Mouse (Mus musculus): ENCODE results near the gene AL607142.1. TPM values are rescaled to one million over a fixed set of nuclear protein-coding genes. Genes with fewer than 3 reads are reported as not detected.

AL607142.1 gene
- polyA plus RNA-seq, 1 experiment: not detected

DNA sequence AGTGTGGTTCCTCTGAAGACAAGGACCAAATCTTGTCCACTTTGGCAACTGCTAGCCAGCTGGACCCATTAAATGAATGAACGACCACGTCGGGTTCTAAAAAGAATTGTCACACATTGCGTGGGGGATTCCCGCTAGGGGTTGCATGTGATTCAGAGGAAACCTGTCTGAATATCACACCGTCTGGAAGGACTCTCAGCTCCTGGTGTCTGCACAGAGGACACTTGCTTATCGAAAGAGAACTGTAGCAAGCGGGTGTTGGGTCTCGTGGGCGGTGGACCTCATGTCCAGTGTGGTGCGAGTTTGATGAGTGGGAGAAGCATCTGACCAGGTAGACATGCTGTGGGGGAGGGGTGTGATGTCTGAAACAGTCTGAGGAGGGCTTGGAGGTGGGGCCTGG is 2.0 kb upstream of the AL607142.1 start:
- no peak overlapping the region for H3K4me3 ChIP-seq (ENCODE audit: insufficient read depth, low read depth, low read length)
- peaks cover 42% of the 10 kb centered on the region for H3K4me1 ChIP-seq (ENCODE audit: control insufficient read depth, insufficient read depth, low read length)
- no peak overlapping the region for H3K27ac ChIP-seq (ENCODE audit: insufficient read depth, low read depth, low read length)
- no peak for TF ChIP-seq CTCF (IDR thresholded peaks at IDR 0.05; ENCODE audit: insufficient read depth, low read depth, low read length)
- TF ChIP-seq POLR2A (IDR thresholded peaks at IDR 0.05; ENCODE audit: insufficient read depth, low read depth, low read length): no peak
- WGBS: 85% methylated on average over 11 of the region's 11 CpGs

GRCm38 (mm10) chr4:120063353-120064124 is 1.3 kb upstream of the AL607142.1 start:
- H3K27ac ChIP-seq (ENCODE audit: insufficient read depth, low read depth, low read length): peak overlapping the region; percentile 5; the same call in 1 of the 2 replicates

GRCm38 (mm10) chr4:120066841-120067591 is 2.2 kb downstream of the AL607142.1 start:
- peaks cover 54% of the 10 kb centered on the region for H3K4me1 ChIP-seq (ENCODE audit: control insufficient read depth, insufficient read depth, low read length)
- 48% methylated on average over 9 of the region's 9 CpGs for WGBS

More at GRCm38 (mm10) chr4:120063353-120064124, 1.3 kb upstream of the AL607142.1 start:
- Histone ChIP-seq H3K4me1 (ENCODE audit: control insufficient read depth, insufficient read depth, low read length) (peaks cover 45% of the 10 kb centered on the region), H3K4me3 (ENCODE audit: insufficient read depth, low read depth, low read length) (no peak overlapping the region)
- no peak for TF ChIP-seq POLR2A (IDR thresholded peaks at IDR 0.05; ENCODE audit: insufficient read depth, low read depth, low read length)
- no peak for TF ChIP-seq CTCF (IDR thresholded peaks at IDR 0.05; ENCODE audit: insufficient read depth, low read depth, low read length)
- 66% methylated on average over 20 of the region's 20 CpGs for WGBS

GRCm38 (mm10) chr4:120067592-120068235 is 2.9 kb downstream of the AL607142.1 start:
- H3K4me1 ChIP-seq (ENCODE audit: control insufficient read depth, insufficient read depth, low read length): peaks cover 52% of the 10 kb centered on the region
- H3K27ac ChIP-seq (ENCODE audit: insufficient read depth, low read depth, low read length): no peak overlapping the region
- WGBS: 89% methylated on average over 8 of the region's 8 CpGs
- no peak overlapping the region for H3K4me3 ChIP-seq (ENCODE audit: insufficient read depth, low read depth, low read length)
- TF ChIP-seq CTCF (IDR thresholded peaks at IDR 0.05; ENCODE audit: insufficient read depth, low read depth, low read length) (no peak), POLR2A (IDR thresholded peaks at IDR 0.05; ENCODE audit: insufficient read depth, low read depth, low read length) (no peak)

More at GRCm38 (mm10) chr4:120066841-120067591, 2.2 kb downstream of the AL607142.1 start:
- no peak for TF ChIP-seq POLR2A (IDR thresholded peaks at IDR 0.05; ENCODE audit: insufficient read depth, low read depth, low read length)
- no peak for TF ChIP-seq CTCF (IDR thresholded peaks at IDR 0.05; ENCODE audit: insufficient read depth, low read depth, low read length)
- peak overlapping the region; percentile 59; the same call in 1 of the 2 replicates for H3K27ac ChIP-seq (ENCODE audit: insufficient read depth, low read depth, low read length)
- no peak overlapping the region for H3K4me3 ChIP-seq (ENCODE audit: insufficient read depth, low read depth, low read length)

DNA sequence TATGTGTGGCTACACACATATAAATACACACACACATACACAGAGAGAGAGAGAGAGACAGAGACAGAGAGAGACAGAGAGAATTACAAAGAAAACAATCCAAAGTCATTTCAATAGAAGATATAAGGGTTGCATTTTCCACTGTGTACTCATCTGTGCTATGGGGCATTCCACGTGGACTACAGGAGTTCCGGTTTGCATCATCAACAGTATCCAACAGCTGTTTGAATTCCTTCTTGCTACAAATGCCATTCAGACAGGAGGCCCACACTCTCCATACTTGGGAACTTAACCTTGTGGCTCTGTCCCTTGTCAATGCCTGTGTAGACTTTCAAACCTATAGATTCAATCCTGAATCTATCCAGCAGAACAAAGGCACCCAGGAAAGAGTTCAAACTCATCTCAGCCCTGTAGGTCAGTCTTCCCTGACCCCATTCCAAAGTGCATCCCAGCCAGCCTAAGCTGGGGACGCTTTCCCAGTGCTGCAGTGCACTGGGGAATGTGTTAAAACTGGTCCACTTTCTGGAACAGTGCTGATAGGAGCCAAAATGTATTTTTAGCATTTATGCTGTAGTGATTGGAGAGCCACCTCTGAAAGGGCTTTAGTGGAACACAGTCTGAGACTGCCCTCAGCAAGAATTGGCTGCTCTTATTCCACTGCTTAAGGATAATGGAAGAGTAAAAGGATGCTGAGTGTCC is 4.2 kb downstream of the AL607142.1 start:
- 74% methylated on average over 3 of the region's 3 CpGs for WGBS
- H3K27ac ChIP-seq (ENCODE audit: insufficient read depth, low read depth, low read length): no peak overlapping the region
- peaks cover 45% of the 10 kb centered on the region for H3K4me1 ChIP-seq (ENCODE audit: control insufficient read depth, insufficient read depth, low read length)
- TF ChIP-seq POLR2A (IDR thresholded peaks at IDR 0.05; ENCODE audit: insufficient read depth, low read depth, low read length) (no peak), CTCF (IDR thresholded peaks at IDR 0.05; ENCODE audit: insufficient read depth, low read depth, low read length) (no peak)
- H3K4me3 ChIP-seq (ENCODE audit: insufficient read depth, low read depth, low read length): no peak overlapping the region

DNA sequence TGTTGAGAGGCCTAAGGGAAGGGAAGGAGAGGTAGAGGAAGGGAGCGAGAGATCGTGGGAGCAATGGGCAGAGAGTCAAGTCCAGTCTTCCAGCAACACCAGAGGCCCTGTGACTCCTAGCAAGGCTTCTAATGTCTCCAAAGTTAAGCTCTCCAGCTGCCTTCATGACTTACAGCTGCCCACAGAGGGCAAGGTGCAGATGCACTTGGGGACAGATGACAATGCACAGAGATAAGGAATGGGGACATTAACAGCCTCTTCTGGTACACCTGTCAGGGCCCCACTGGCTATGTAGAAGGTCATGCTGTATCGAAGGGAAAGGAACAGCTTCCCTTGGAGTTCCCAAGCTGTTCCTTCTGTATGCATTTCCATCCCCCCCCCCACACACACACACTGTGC is 4.8 kb downstream of the AL607142.1 start:
- WGBS: 87% methylated on average over 3 of the region's 3 CpGs
- Histone ChIP-seq H3K4me3 (ENCODE audit: insufficient read depth, low read depth, low read length) (no peak overlapping the region), H3K27ac (ENCODE audit: insufficient read depth, low read depth, low read length) (no peak overlapping the region), H3K4me1 (ENCODE audit: control insufficient read depth, insufficient read depth, low read length) (peaks cover 48% of the 10 kb centered on the region)
- no peak for TF ChIP-seq CTCF (IDR thresholded peaks at IDR 0.05; ENCODE audit: insufficient read depth, low read depth, low read length)
- no peak for TF ChIP-seq POLR2A (IDR thresholded peaks at IDR 0.05; ENCODE audit: insufficient read depth, low read depth, low read length)

- Histone ChIP-seq H3K4me3 (ENCODE audit: insufficient read depth, low read depth, low read length) (no peak overlapping the region), H3K27ac (ENCODE audit: insufficient read depth, low read depth, low read length) (no peak overlapping the region), H3K4me1 (ENCODE audit: control insufficient read depth, insufficient read depth, low read length) (peaks cover 43% of the 10 kb centered on the region)
- 87% methylated on average over 3 of the region's 3 CpGs for WGBS
- TF ChIP-seq POLR2A (IDR thresholded peaks at IDR 0.05; ENCODE audit: insufficient read depth, low read depth, low read length) (no peak), CTCF (IDR thresholded peaks at IDR 0.05; ENCODE audit: insufficient read depth, low read depth, low read length) (no peak)
These were observed 6.6 kb downstream of the AL607142.1 start for GRCm38 (mm10) chr4:120071411-120071810.

DNA sequence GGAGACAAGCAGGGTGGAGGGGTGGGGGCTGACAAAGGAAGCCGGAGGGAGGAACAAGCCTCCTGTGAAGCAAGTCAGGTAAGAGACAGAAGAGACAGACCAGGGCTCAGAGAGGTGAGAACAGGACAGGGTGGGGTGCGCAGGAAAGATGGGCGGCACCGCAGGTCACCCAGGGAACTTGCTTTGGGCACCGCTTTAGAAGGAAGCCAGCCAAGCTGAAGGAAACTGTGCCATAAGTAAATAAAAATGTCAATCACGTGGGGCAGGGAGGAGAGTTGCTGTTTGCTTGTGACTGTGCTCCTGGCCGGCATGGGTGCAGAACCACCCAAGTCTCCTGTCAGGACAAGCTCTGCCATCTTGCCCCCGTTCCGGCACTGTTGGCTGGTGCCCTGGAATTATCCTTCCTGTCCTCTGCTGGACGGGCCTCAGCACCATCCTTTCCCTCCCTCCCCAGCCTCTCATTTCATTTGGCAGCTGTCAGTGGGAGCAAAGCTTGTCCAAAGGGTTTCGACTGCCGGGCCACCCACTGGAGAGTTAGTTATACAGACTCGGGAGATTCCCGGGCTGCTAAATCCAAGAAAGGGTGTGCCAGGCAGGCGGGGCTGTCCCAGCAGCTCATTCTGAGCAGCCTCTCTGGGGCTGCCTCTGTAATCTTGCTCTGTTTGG is 7.2 kb downstream of the AL607142.1 start:
- no peak for TF ChIP-seq CTCF (IDR thresholded peaks at IDR 0.05; ENCODE audit: insufficient read depth, low read depth, low read length)
- no peak for TF ChIP-seq POLR2A (IDR thresholded peaks at IDR 0.05; ENCODE audit: insufficient read depth, low read depth, low read length)
- 61% methylated on average over 15 of the region's 15 CpGs for WGBS
- no peak overlapping the region for H3K27ac ChIP-seq (ENCODE audit: insufficient read depth, low read depth, low read length)

More for the DNA sequence above, 7.2 kb downstream of the AL607142.1 start:
- H3K4me1 ChIP-seq (ENCODE audit: control insufficient read depth, insufficient read depth, low read length): peaks cover 41% of the 10 kb centered on the region
- no peak overlapping the region for H3K4me3 ChIP-seq (ENCODE audit: insufficient read depth, low read depth, low read length)
